ENCODE assay signal across 11 mouse cellular contexts in the genomic region with DNA sequence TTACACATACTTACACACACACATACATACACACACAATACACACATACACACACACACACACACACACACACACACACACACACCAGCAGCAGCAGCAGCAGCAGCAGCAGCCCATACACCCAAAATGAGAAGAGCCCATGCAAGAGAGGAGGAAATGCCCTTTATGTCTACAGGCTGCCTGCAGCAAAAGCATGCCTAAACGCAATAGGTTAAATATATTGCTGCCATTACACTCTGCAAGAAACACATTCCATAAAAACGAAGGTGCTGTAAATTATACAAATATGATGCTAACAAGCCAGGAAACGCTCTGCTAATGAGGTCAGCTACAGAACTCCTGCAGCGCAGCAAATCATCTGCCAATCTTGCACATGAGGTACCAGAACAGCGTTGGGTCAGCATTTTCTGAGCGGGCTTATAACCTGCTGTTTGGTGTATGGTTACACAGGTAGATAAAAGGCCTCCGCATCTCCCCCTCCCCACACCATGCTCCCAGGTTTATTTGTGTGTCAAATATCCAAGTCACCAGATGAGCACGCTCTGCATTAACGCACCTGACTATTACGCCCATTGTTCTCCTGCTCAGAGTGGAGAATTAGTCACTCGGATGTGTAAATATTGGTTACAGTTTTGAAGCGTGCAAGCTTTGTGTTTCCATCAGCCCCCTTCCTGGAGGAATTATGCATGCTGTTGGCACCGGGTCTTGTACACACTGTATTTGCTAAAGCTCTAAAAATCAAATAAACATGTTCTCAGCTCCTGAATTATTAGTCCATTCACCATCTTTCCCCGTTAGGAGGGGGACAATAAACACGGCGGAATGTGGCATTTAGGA.
DNase-seq lines count a peak whose midpoint lies in the region; ATAC-seq and TF ChIP-seq lines count a peak whose summit lies in the region.
"Had no signal": no experiment of that assay in that cellular context is flagged by ENCODE, and none has a peak within 500 bp of the region (broad histone marks: within the 10 kb centered on the region; RNA-seq: fewer than 3 reads in every experiment).

No protein-coding gene starts in this region.

- no peak overlapping the region for H3K4me3 ChIP-seq in midbrain, embryonic 16.5 days (ENCODE audit: low read depth, low read length)
- H3K4me3 ChIP-seq: heart, embryonic 12.5 days; liver, embryonic 15.5 days had no signal

- WGBS in midbrain, embryonic 16.5 days = 67% methylated on average over 16 of the region's 16 CpGs

- no peak for TF ChIP-seq CTCF in brain, embryonic 14.5 days (IDR thresholded peaks at IDR 0.05; ENCODE audit: borderline replicate concordance, extremely low read depth, insufficient read depth, insufficient read length)

- no peak overlapping the region for H3K9ac ChIP-seq in midbrain, embryonic 16.5 days (ENCODE audit: low read depth, low read length)
- H3K9ac ChIP-seq: heart, embryonic 12.5 days; liver, embryonic 15.5 days had no signal

- no peak for TF ChIP-seq POLR2A in brain, embryonic 14.5 days (IDR thresholded peaks at IDR 0.05; ENCODE audit: borderline replicate concordance, extremely low read depth, insufficient read depth, insufficient read length, poor library complexity, severe bottlenecking)

- no peak overlapping the region for H3K4me2 ChIP-seq in midbrain, embryonic 16.5 days (ENCODE audit: low read length)
- H3K4me2 ChIP-seq: heart, embryonic 12.5 days; liver, embryonic 15.5 days had no signal

- H3K9me3 ChIP-seq in midbrain, embryonic 16.5 days (replicated peaks; ENCODE audit: control insufficient read depth, low read length, poor library complexity, severe bottlenecking) = no peaks in the 10 kb centered on the region
- H3K9me3 ChIP-seq: liver, embryonic 15.5 days had no signal

- no peaks in the 10 kb centered on the region for H3K27me3 ChIP-seq in midbrain, embryonic 16.5 days (ENCODE audit: control insufficient read depth, insufficient read depth, low read depth, low read length)
- H3K27me3 ChIP-seq: liver, embryonic 15.5 days had no signal

- intact Hi-C loops in heart, postnatal 10 days (cut with DNase I) = no loop called here
- intact Hi-C loops in gastrocnemius, postnatal 14 days (cut with DNase I; ENCODE audit: low total_unique reads) = no loop called here

- H3K4me1 ChIP-seq in midbrain, embryonic 16.5 days (ENCODE audit: control insufficient read depth, insufficient read depth, low read length) = 0 out of 2 replicates have a peak, but pooled peaks cover 4% of the 10 kb centered on the region
- H3K4me1 ChIP-seq: heart, embryonic 12.5 days; liver, embryonic 15.5 days had no signal

- peak; percentile 78 for DNase-seq in heart, adult 11 months
- DNase-seq in heart, postnatal 10 days = no peak
- DNase-seq in brain, embryonic 14.5 days (ENCODE audit: low read depth) = peak; percentile 52
- peak; percentile 36 to 49 for DNase-seq in cerebellum, postnatal 10 days
- no peak for DNase-seq in urinary bladder, adult 2 months (ENCODE audit: low spot score)
- DNase-seq in adrenal gland, postnatal 4 days (ENCODE audit: low spot score in 2 of 2) = no peak
- no peak for DNase-seq in gastrocnemius, postnatal 14 days
- DNase-seq: thymus, postnatal 14 days had no signal

- no peaks in the 10 kb centered on the region for H3K36me3 ChIP-seq in midbrain, embryonic 16.5 days (ENCODE audit: control insufficient read depth, insufficient read depth, low read length)
- H3K36me3 ChIP-seq: heart, embryonic 12.5 days; liver, embryonic 15.5 days had no signal

- ATAC-seq in midbrain, embryonic 16.5 days = peak; percentile 59

- H3K27ac ChIP-seq in midbrain, embryonic 16.5 days (ENCODE audit: low read length) = no peak overlapping the region; the same call in none of the 2 replicates
- H3K27ac ChIP-seq: liver, embryonic 15.5 days had no signal

Comparison
In these comparisons a context has a peak if more than half of its experiments do, and no peak if none do; other contexts are left out.
1. DNase-seq: peak in heart, adult 11 months (single experiment), brain, embryonic 14.5 days (single experiment) and cerebellum, postnatal 10 days (2 of 2); none in heart, postnatal 10 days (0 of 2), urinary bladder, adult 2 months (single experiment), adrenal gland, postnatal 4 days (0 of 2) and gastrocnemius, postnatal 14 days (single experiment).